Mouse (Mus musculus) heart, embryonic 15.5 days (tissue): ENCODE data around the gene Sox30. TPM values are rescaled to one million over a fixed set of nuclear protein-coding genes. Genes with fewer than 3 reads are reported as not detected.

ENCODE experiments used
- ATAC-seq: fragments of 200-750 bp; cut with Nextera tagmentation; replicated peaks from 2 replicates; pipeline ENCODE4 v1.8.0; 2017; ENCODE audit warnings: low read depth, moderate TSS enrichment; ENCODE audit not compliant: insufficient number of reproducible peaks, insufficient read depth, low FRiP score
- H3K27ac ChIP-seq: fragments of 300-500 bp; sonication (generic); 2 replicates; pipeline ENCODE4 v1.5.1; 2015; ENCODE audit warnings: mild to moderate bottlenecking, inconsistent platforms
- H3K27me3 ChIP-seq: fragments of 300-500 bp; sonication (generic); 2 replicates; pipeline ENCODE4 v1.6.1; 2015; ENCODE audit warnings: inconsistent platforms
- H3K36me3 ChIP-seq: fragments of 300-500 bp; sonication (generic); 2 replicates; pipeline ENCODE4 v1.6.1; 2015; ENCODE audit warnings: mild to moderate bottlenecking, inconsistent platforms
- H3K4me1 ChIP-seq: fragments of 300-500 bp; sonication (generic); replicated peaks from 2 replicates; pipeline ENCODE4 v1.6.1; 2015; ENCODE audit warnings: inconsistent platforms
- H3K4me2 ChIP-seq: fragments of 300-500 bp; sonication (generic); 2 replicates; pipeline ENCODE4 v1.6.1; 2015; ENCODE audit warnings: inconsistent platforms, mild to moderate bottlenecking, moderate library complexity
- H3K4me3 ChIP-seq: fragments of 300-500 bp; sonication (generic); 2 replicates; pipeline ENCODE4 v1.5.1; 2015; ENCODE audit warnings: mild to moderate bottlenecking, inconsistent platforms
- H3K9ac ChIP-seq: fragments of 300-500 bp; sonication (generic); 2 replicates; pipeline ENCODE4 v1.6.1; 2015; ENCODE audit warnings: mild to moderate bottlenecking, inconsistent platforms
- H3K9me3 ChIP-seq: fragments of 300-500 bp; sonication (generic); replicated peaks from 2 replicates; pipeline ENCODE4 v1.6.1; 2016; ENCODE audit warnings: inconsistent platforms
- WGBS: fragments of 180-500 bp; shearing (Covaris S2); methylation state at CpG from one replicate; pipeline ENCODE4 v1.1.7; 2015; ENCODE audit warnings: mixed read lengths; 5-methylcytosine and 5-hydroxymethylcytosine counted together
- polyA plus RNA-seq: library from polyadenylated mRNA; unstranded; fragments of >200 nt; fragmentation: Nextera tagmentation; extraction: Ambion mirVana; gene quantifications from 2 replicates; pipeline ENCODE4 v1.2.1, GENCODE M21; 2015

Sox30 gene
- polyA plus RNA-seq, 1 experiment from 2014 or later: 0.20 TPM

DNA sequence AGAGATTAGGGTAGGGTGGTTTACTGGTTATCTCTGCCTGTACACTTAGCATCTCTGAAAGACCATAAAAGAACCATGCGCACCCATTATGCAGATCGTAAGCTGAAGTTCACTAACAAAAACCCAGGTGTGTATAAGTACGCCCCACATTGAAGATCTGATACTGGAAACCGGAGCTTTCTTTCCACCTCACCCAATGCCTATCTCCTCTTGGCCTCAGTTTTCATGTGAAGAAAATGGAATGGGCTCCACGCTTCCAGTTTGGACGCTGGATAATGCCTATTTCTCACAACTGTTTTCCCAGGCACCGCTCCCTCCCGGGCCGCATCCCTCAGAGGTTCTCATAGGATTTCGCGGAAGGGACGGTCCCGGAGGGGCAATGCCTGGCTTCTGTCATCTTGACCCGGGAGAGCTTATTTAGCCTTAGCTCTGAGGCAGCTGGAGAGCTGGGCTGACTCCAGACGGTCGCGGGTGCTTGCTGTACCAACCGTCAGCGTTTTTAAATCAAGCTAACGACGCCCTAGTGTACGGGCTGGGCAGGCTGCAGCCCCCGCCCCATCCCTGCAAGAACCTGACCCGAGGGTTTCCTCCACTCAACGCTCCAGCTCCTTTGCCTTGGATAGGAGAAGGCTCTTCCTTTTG, 76.8 kb downstream of the Sox30 start:
- H3K4me3 ChIP-seq: peak overlapping the region; percentile 92
- ATAC-seq: 0 out of 2 replicates have a peak, but pooled peaks have one; percentile 8
- peak overlapping the region; percentile 68 for H3K4me2 ChIP-seq
- H3K9ac ChIP-seq: peak overlapping the region; percentile 93
- peak overlapping the region; percentile 96 for H3K27ac ChIP-seq
- H3K27me3 ChIP-seq: no peaks in the 10 kb centered on the region
- under 1% methylated on average over 25 of the region's 25 CpGs for WGBS
- peaks cover 5% of the 10 kb centered on the region; the same call in 1 of the 2 replicates for H3K36me3 ChIP-seq
- no peaks in the 10 kb centered on the region for H3K9me3 ChIP-seq
- peaks cover 34% of the 10 kb centered on the region for H3K4me1 ChIP-seq

DNA sequence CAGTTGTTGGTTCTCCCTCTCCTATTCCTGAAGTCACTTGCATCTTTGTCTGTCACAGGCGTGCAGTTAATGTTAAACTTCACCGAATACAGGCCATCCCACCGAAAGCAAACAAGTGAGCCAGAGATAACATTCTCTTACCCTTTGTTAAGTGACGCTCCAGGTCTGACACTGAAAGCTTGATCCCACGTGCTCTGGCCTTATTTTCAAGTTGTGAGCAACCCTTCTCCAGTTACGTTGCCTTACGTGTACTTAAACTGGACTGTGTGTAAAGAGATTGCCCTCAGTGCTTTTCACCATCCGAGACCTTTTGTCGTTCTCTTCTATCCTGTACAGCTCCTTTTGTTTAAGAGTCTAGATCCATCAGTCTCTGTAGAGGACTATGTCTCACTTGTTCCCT, 77.9 kb downstream of the Sox30 start:
- no peak for ATAC-seq
- Histone ChIP-seq H3K27ac (peak overlapping the region; percentile 96), H3K36me3 (peaks cover 5% of the 10 kb centered on the region; the same call in 1 of the 2 replicates), H3K27me3 (no peaks in the 10 kb centered on the region), H3K9me3 (no peaks in the 10 kb centered on the region), H3K4me1 (peaks cover 44% of the 10 kb centered on the region), H3K4me3 (peak overlapping the region; percentile 92), H3K9ac (peak overlapping the region; percentile 93), H3K4me2 (peak overlapping the region; percentile 68)
- WGBS: 21% methylated on average over 9 of the region's 9 CpGs

DNA sequence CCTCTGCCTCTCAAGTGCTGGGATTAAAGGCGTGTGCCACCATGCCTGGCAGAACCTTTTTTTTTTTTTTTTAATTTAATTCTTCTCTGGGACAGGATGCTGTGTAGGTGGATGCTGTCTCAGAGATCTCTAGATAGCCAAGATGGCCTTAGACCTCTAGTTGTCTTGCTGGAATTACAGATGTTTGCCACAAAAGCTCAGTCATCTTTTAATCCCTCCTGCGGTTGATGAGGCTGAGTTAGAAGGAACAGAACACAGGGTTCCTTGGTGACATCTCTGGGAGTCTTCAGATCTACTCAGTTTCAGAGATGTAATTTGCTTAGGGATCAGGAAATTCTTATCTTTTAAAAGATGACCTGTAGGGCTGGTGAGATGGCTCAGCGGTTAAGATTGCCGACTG, 78.8 kb downstream of the Sox30 start:
- Histone ChIP-seq H3K4me1 (peaks cover 53% of the 10 kb centered on the region), H3K4me3 (no peak overlapping the region), H3K36me3 (peaks cover 5% of the 10 kb centered on the region; the same call in 1 of the 2 replicates), H3K27ac (no peak overlapping the region), H3K27me3 (no peaks in the 10 kb centered on the region), H3K4me2 (peak overlapping the region; percentile 68; the same call in 1 of the 2 replicates), H3K9ac (no peak overlapping the region), H3K9me3 (no peaks in the 10 kb centered on the region)
- ATAC-seq: no peak
- 88% methylated on average over 4 of the region's 4 CpGs for WGBS

DNA sequence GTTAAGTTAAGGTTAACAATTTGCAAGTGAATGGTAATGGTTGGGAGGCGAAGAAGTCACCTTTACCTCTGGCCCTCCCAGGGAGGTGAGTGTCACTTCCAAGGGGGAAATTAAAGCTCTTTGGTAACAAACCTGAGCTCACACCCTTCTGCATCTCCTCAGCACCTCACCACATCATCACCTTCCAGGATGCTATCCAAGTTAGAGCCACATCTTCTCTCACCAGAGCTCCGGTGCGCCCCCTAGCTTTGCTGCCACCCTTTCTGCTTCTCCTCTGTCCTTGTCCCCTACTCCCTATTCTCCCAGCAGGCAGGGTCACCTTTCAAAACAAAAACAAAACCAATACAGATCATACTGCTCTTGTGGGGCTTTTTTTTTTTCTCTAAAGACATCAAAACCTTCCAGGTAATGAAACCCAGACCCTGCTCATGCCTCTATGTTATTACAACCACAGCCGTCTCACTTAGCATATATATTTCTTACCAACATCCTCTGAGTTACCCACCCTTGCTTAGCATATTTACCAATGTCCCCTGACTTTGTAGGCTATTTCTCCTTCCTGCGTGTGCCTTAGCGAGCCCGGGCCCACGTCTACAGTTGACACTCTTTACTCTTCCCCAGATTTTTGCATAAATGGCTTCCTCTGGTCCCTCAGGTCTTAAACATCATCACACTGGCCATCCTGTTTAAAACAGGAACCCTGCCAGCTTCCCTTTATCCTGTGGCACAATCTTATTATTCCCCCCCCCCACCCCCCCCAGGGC, 80.0 kb downstream of the Sox30 start:
- no peak for ATAC-seq
- H3K4me1 ChIP-seq: peaks cover 55% of the 10 kb centered on the region
- 59% methylated on average over 8 of the region's 8 CpGs for WGBS
- H3K9ac ChIP-seq: no peak overlapping the region
- H3K4me2 ChIP-seq: no peak overlapping the region
- no peak overlapping the region for H3K4me3 ChIP-seq
- no peak overlapping the region for H3K27ac ChIP-seq
- H3K9me3 ChIP-seq: no peaks in the 10 kb centered on the region
- H3K27me3 ChIP-seq: no peaks in the 10 kb centered on the region
- H3K36me3 ChIP-seq: peaks cover 5% of the 10 kb centered on the region; the same call in 1 of the 2 replicates

DNA sequence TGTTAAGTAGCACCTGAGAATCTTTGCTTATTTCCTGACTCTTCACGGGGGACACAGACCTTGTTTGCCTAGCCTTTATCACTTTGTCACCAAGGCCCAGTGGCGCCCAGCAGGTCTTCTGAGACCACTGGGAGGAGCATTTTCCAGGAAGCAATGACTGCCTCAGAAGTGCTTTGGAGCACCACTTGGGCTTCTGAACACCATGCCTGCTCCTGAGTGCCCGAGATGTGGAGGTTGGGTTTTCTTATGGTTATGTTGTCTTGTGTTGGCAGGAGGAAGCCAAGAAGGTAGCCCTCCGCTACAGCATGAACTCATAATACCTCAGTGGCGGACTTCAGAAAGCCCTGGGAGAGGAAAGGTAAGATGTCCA, 80.5 kb downstream of the Sox30 start:
- no peak overlapping the region for H3K4me3 ChIP-seq
- H3K27ac ChIP-seq: no peak overlapping the region
- WGBS: 54% methylated on average over 5 of the region's 5 CpGs
- H3K9me3 ChIP-seq: no peaks in the 10 kb centered on the region
- no peaks in the 10 kb centered on the region for H3K27me3 ChIP-seq
- H3K4me1 ChIP-seq: peaks cover 55% of the 10 kb centered on the region
- no peak overlapping the region for H3K4me2 ChIP-seq
- H3K9ac ChIP-seq: no peak overlapping the region
- H3K36me3 ChIP-seq: peaks cover 5% of the 10 kb centered on the region; the same call in 1 of the 2 replicates
- ATAC-seq: no peak

DNA sequence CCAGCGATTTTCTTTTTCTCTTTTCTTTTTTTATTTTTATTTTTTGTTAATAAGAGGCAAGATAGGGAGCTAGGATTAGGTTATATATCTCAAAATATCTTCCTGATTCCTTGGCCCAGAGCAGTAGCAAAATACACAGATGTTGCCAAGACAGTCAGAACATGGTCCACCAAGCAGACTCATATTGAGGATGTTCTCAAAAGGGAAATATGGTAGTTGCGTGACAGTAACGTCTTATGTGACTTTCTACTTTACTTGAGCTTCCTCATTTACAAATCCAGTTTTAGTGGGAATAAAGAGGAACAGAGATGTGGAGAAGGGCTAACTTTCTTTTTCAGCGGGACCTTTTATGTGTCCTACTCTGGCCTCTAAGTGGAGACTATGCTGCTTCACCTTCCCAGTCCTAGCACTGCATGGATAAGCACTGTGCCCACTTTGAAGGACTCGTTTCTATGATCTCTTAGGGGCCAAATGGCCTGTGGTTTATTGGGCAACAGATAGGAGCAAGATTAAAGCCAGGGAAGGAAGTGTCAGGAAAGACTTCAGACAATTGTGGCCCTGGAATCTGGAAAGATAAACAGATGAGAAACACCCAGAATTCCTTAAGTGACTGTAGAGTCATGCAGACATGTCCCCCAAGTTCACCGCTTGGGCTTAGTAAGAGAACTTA, 81.8 kb downstream of the Sox30 start:
- no peak for ATAC-seq
- H3K36me3 ChIP-seq: peaks cover 7% of the 10 kb centered on the region; the same call in 1 of the 2 replicates
- peak overlapping the region; percentile 93 for H3K27ac ChIP-seq
- H3K27me3 ChIP-seq: no peaks in the 10 kb centered on the region
- H3K9ac ChIP-seq: no peak overlapping the region
- H3K4me3 ChIP-seq: no peak overlapping the region
- H3K9me3 ChIP-seq: no peaks in the 10 kb centered on the region
- peaks cover 66% of the 10 kb centered on the region for H3K4me1 ChIP-seq
- 50% methylated on average over 6 of the region's 6 CpGs for WGBS
- no peak overlapping the region for H3K4me2 ChIP-seq

DNA sequence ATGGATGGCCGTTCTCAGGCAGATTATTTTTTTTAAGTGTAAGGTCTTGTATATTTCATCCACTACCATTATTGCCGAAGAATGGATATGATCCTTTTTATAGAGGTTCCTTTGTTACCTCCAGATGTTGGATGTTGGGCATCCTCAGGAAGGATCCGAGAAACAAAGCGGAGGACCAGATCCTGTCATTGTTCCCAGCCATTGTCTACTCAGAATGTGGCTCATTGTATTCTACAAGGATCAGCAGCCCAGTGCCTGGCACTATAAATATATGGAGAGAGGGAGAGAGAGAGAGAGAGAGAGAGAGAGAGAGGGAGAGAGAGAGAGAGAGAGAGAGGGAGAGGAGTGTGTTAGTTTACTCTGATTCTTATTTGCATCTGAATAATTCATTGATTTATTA, 82.5 kb downstream of the Sox30 start:
- peaks cover 72% of the 10 kb centered on the region for H3K4me1 ChIP-seq
- WGBS: 55% methylated on average over 4 of the region's 4 CpGs
- no peak overlapping the region for H3K9ac ChIP-seq

DNA sequence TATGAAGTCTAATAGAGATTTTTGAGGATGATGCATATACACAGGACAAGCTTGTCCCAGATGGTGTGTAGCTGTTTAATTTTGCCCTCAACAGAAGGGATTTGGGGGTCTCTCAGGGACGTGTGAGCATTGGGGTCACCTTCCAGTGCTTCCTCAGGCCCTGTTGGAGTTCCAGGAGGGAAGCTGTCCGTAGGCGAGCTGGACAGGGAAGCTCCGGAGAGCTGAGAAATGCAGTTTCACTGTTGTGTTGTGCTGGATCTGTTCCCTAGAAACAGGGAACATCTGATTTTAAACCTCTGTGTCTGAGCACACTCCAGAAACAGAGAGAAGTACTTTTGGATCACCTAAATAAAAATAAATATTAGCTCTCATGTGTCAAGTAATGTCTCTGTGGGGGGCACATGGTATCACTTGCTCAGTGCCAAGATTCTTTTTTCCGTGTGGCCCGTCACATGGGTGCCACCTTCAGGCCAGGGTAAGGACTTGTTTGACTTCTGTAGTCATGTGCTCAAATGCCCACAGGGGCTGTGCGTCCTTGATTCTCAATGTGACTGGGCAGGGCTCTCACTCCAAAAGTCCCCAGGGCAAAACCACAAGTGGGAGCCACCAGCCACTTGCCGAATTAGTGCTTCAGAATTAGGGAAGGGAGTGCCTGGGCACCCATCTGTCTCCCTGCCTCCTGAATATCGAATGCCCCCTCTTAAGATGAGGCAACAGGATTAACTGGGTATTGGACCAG, 83.1 kb downstream of the Sox30 start:
- Histone ChIP-seq H3K36me3 (peaks cover 7% of the 10 kb centered on the region; the same call in 1 of the 2 replicates), H3K4me3 (no peak overlapping the region), H3K27ac (peak overlapping the region; percentile 93), H3K9ac (0 out of 2 replicates have a peak overlapping the region, but pooled peaks have one; percentile 6), H3K9me3 (no peaks in the 10 kb centered on the region), H3K4me2 (peak overlapping the region; percentile 28), H3K4me1 (peaks cover 74% of the 10 kb centered on the region), H3K27me3 (no peaks in the 10 kb centered on the region)
- 28% methylated on average over 9 of the region's 9 CpGs for WGBS
- ATAC-seq: no peak

More for the DNA sequence above, 82.5 kb downstream of the Sox30 start:
- no peaks in the 10 kb centered on the region for H3K27me3 ChIP-seq
- peaks cover 7% of the 10 kb centered on the region; the same call in 1 of the 2 replicates for H3K36me3 ChIP-seq
- H3K9me3 ChIP-seq: no peaks in the 10 kb centered on the region
- H3K4me2 ChIP-seq: peak overlapping the region; percentile 28
- peak overlapping the region; percentile 93 for H3K27ac ChIP-seq
- no peak overlapping the region for H3K4me3 ChIP-seq
- no peak for ATAC-seq

DNA sequence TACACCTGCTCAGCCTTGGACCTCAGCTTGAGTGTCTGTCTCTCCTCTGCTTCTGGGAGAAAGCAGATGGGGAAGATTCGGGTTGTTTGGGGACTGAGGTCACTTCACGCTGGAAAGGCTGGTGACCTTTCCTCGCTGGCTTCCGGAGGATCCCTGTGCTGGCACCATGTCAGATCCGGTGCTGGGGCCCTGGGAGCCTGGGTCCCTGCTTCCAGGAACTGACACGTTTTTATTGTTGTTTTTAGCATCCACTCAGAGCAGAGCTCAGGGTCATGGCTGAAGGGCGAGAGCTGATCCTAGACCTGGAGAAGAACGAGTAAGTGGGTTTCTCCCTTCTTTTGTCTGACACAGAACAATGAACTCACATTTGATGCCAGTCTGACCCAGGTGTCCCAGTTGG, 84.7 kb downstream of the Sox30 start:
- WGBS: 29% methylated on average over 8 of the region's 8 CpGs
- no peak for ATAC-seq
- Histone ChIP-seq H3K27me3 (no peaks in the 10 kb centered on the region), H3K9ac (no peak overlapping the region), H3K27ac (peak overlapping the region; percentile 93), H3K4me1 (peaks cover 80% of the 10 kb centered on the region), H3K4me2 (peak overlapping the region; percentile 33; the same call in 1 of the 2 replicates), H3K9me3 (no peaks in the 10 kb centered on the region), H3K36me3 (peaks cover 7% of the 10 kb centered on the region; the same call in 1 of the 2 replicates), H3K4me3 (no peak overlapping the region)

DNA sequence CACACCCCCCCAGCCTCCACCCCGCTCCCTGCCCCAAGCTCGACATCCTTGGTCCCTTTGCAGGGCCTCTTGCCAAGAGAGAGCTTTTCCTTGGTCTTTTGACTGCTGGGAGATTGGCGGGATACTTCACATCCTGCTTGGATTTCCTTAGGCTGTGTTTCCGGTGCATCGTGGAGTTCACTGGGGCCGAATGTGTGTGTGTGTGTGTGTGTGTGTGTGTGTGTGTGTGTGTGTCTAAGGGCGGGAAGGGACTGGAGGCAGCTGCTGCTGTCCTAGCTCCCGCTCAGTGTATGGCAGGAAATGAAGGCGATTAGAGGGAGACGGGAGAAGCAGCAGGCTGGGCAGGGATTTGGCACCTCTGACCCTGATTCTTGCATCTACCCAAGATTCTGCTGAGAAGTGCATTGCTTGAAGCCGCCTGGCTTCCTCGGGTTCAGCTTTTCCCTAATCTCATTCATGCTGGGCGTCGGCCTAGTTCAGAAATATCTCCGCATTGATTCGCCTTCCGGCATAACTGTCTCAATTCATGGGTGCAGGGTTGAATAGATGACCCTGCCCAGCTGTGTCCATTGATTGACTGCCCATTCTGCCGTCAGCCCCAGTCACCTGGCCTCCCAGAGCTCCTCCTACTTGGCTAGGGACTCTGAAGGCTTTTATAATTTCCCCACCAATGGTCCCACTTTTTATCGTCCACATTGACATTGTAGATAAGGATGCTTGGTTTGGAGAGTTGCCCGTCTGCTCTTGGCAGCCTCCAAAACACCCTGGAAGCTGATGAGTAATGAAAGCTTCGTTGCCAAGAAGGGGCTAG, 85.3 kb downstream of the Sox30 start:
- H3K36me3 ChIP-seq: peaks cover 7% of the 10 kb centered on the region; the same call in 1 of the 2 replicates
- peak; percentile 75 for ATAC-seq
- 12% methylated on average over 21 of the region's 21 CpGs for WGBS

More for the DNA sequence above, 85.3 kb downstream of the Sox30 start:
- Histone ChIP-seq H3K4me2 (peak overlapping the region; percentile 33), H3K4me1 (peaks cover 80% of the 10 kb centered on the region), H3K9ac (no peak overlapping the region), H3K9me3 (no peaks in the 10 kb centered on the region), H3K27me3 (no peaks in the 10 kb centered on the region), H3K4me3 (no peak overlapping the region), H3K27ac (peak overlapping the region; percentile 93)
